In genomic region chr2:61121281-61121680, GRCm38 (mm10) we compare ENCODE assay signal across 17 mouse cellular contexts.
"Had no signal": no experiment of that assay in that cellular context is flagged by ENCODE, and none has a peak within 500 bp of the region (broad histone marks: within the 10 kb centered on the region; RNA-seq: fewer than 3 reads in every experiment).

No protein-coding gene starts in this region.

- H3K27ac ChIP-seq: kidney, postnatal 0 days; layer of hippocampus, adult 2 months; liver, embryonic 13.5 days; midbrain, embryonic 15.5 days; neural tube, embryonic 12.5 days; neural tube, embryonic 15.5 days had no signal

- H3K36me3 ChIP-seq: liver, embryonic 13.5 days; midbrain, embryonic 15.5 days; neural tube, embryonic 12.5 days; neural tube, embryonic 15.5 days had no signal

- H3K9ac ChIP-seq: liver, embryonic 13.5 days; midbrain, embryonic 15.5 days; neural tube, embryonic 12.5 days; neural tube, embryonic 15.5 days had no signal

- H3K4me2 ChIP-seq: liver, embryonic 13.5 days; midbrain, embryonic 11.5 days; midbrain, embryonic 15.5 days; neural tube, embryonic 12.5 days; neural tube, embryonic 15.5 days had no signal

- H3K4me3 ChIP-seq: layer of hippocampus, adult 2 months; liver, embryonic 13.5 days; midbrain, embryonic 15.5 days; neural tube, embryonic 12.5 days; neural tube, embryonic 15.5 days had no signal

- H3K27me3 ChIP-seq: liver, embryonic 13.5 days; midbrain, embryonic 15.5 days; neural tube, embryonic 12.5 days; neural tube, embryonic 15.5 days had no signal

- DNase-seq: kidney, adult 2 months; kidney, postnatal 25 days; layer of hippocampus, adult 9-11 months; liver, embryonic 13.5 days; lung, adult 2 months; lung, postnatal 14 days; lung, postnatal 4 days; right cerebral cortex, adult 18-20 months; right cerebral cortex, postnatal 14 days; right cerebral cortex, postnatal 4 days; thymus, postnatal 25 days had no signal

- H3K4me1 ChIP-seq: liver, embryonic 13.5 days; midbrain, embryonic 15.5 days; neural tube, embryonic 12.5 days; neural tube, embryonic 15.5 days had no signal

- ATAC-seq: midbrain, embryonic 15.5 days had no signal

- H3K9me3 ChIP-seq: liver, embryonic 13.5 days; midbrain, embryonic 15.5 days; neural tube, embryonic 12.5 days; neural tube, embryonic 15.5 days had no signal
